Mouse (Mus musculus): Measurements from ENCODE around the gene Mprip. TPM values are rescaled to one million over a fixed set of nuclear protein-coding genes. Genes with fewer than 3 reads are reported as not detected.

Gene Mprip
- polyA plus RNA-seq, 1 experiment from 2014 or later, result 71.1 TPM

DNA sequence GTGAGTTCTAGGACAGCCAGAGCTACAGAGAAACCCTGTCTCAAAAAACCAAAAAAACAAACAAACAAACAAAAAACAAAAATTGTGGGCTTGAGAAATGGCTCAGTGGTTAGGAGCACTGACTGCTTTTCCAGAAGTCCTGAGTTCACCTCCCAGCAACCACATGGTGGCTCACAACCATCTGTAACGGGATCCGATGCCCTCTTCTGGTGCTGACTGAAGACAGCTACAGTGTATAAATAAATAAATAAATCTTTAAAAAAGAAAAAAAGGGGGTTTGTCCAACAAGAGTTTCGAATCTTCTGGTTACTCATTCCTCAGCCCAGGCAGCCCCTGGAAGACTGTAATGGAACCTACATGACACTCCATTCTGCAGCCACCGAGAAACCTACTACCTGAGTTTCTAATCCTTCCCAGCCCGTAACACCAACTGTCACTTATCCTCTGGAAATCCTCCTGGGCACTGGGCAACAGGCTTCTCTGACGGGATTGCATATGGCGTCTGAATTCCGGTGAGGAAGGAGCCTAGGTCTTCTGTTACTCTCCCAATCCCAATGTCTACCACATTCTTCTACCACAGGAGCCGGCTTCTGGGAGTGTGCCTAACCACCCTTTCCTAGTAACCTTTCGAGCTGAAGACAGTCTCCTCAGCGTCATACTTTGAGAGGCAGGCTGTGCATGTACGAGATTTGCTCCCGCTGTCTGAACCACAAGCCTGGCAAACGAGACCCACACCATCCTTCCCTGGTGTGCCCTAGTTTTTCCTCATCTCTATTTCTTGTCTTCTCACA is 147.3 kb downstream of the Mprip start:
- Histone ChIP-seq H3K27me3 (ENCODE audit: control insufficient read depth, insufficient read depth, low read length) (no peaks in the 10 kb centered on the region), H3K9me3 (ENCODE audit: control insufficient read depth, low read length) (no peaks in the 10 kb centered on the region), H3K27ac (replicated peaks; ENCODE audit: low read depth, low read length) (no peak overlapping the region), H3K36me3 (ENCODE audit: control insufficient read depth, insufficient read depth, low read length) (peaks cover 6% of the 10 kb centered on the region; the same call in 1 of the 2 replicates), H3K4me3 (ENCODE audit: low read depth, low read length) (peak overlapping the region; percentile 75), H3K4me1 (ENCODE audit: control insufficient read depth, insufficient read depth, low read length) (peaks cover 6% of the 10 kb centered on the region), H3K4me2 (ENCODE audit: low read depth, severe bottlenecking) (peak overlapping the region; percentile 84), H3K9ac (ENCODE audit: low read length) (peak overlapping the region; percentile 96; the same call in 1 of the 2 replicates)
- WGBS, result 73% methylated on average over 14 of the region's 14 CpGs
- DNase-seq (ENCODE audit: low spot score), result no peak
- no peak for ATAC-seq (ENCODE audit: insufficient number of reproducible peaks, low FRiP score, low TSS enrichment, low read depth)

DNA sequence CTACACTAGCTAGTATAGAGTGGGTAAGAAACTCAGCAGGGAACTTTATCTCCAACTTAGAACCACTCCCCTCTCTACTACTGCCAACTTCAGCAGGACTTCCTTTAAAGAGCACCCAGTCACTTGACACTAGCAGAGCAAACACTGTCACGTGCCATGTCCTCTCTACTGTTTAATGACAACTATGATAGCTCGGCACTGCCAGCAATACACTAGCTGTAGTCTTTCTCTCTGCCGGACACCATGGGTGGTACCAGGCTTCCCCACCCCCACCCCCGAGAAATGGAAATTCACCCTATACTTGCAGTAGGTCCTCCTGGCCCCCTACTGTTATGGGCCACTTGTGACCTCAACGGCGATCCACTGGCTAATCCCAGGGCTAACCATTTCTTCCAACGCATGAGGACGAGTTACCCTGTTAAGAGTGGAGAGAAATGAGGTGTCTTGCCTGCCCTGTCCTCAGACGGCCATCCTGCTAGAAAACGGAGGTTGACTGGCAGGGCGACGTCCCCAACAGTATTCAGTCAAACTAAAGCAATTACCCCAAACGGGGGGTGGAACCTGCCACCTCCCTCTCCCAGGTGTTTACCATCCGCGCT is 148.1 kb downstream of the Mprip start:
- Histone ChIP-seq H3K4me3 (ENCODE audit: low read depth, low read length) (peak overlapping the region; percentile 75), H3K9ac (ENCODE audit: low read length) (peak overlapping the region; percentile 96), H3K27me3 (ENCODE audit: control insufficient read depth, insufficient read depth, low read length) (no peaks in the 10 kb centered on the region), H3K9me3 (ENCODE audit: control insufficient read depth, low read length) (no peaks in the 10 kb centered on the region), H3K36me3 (ENCODE audit: control insufficient read depth, insufficient read depth, low read length) (peaks cover 2% of the 10 kb centered on the region; the same call in 1 of the 2 replicates), H3K4me2 (ENCODE audit: low read depth, severe bottlenecking) (peak overlapping the region; percentile 84), H3K4me1 (ENCODE audit: control insufficient read depth, insufficient read depth, low read length) (peaks cover 6% of the 10 kb centered on the region), H3K27ac (replicated peaks; ENCODE audit: low read depth, low read length) (peak overlapping the region; percentile 97)
- under 1% methylated on average over 15 of the region's 15 CpGs for WGBS
- DNase-seq (ENCODE audit: low spot score), result no peak
- no peak for ATAC-seq (ENCODE audit: insufficient number of reproducible peaks, low FRiP score, low TSS enrichment, low read depth)

DNA sequence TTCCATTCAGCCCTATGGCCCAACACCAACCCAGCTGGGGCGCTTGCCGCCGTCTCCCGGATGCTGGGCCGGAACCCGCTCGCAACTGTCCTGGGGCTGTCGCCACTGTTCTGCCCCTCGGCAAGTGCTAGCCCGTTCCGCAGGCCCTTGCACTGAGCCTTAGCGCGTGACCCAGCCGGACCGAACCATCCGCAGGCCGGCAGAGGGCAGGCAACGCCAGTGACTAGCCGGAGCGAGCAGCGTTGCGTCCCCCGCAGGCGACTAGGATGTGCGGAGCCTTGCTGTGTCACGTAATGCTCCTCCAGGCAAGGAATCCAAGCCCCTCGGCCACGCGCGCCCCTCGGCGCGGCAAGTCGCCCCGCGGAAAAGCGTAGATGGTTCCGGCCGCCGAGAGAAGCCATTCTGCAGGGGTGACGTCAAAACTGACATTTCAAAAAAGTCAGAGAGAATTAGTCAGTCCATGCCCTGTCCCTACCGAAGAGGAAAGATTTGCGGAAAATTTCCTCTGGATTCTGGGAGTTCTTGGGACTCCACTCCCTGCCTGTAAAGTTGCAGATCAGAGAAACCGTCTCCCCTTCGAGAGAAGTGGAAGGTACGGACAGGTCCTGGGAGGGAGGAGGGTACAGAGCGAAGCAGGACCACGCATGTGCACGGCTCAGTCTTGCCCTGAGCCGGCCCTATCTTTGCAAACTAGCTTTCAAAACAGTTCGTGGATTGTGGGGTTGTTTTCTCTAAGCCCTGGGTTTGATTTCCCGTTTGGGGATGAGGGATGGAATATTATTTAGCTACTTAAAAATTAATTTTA is 148.8 kb downstream of the Mprip start, which contains the start of gene Flcn:
TSS of gene Flcn (minus strand) at position 347 of the 805 bp plus-strand sequence.
- DNase-seq (ENCODE audit: low spot score) (peak; percentile 87), ATAC-seq (ENCODE audit: insufficient number of reproducible peaks, low FRiP score, low TSS enrichment, low read depth) (peak; percentile 90)
- Histone ChIP-seq H3K27ac (replicated peaks; ENCODE audit: low read depth, low read length) (peak within 1 kb of the TSS; percentile 97), H3K27me3 (ENCODE audit: control insufficient read depth, insufficient read depth, low read length) (no peaks in the 10 kb centered on the region), H3K9ac (ENCODE audit: low read length) (peak within 1 kb of the TSS; percentile 96), H3K4me1 (ENCODE audit: control insufficient read depth, insufficient read depth, low read length) (peaks cover 6% of the 10 kb centered on the region), H3K4me3 (ENCODE audit: low read depth, low read length) (peak within 1 kb of the TSS; percentile 75), H3K36me3 (ENCODE audit: control insufficient read depth, insufficient read depth, low read length) (no peaks in the 10 kb centered on the region; the same call in 1 of the 2 replicates), H3K9me3 (ENCODE audit: control insufficient read depth, low read length) (no peaks in the 10 kb centered on the region), H3K4me2 (ENCODE audit: low read depth, severe bottlenecking) (peak within 1 kb of the TSS; percentile 84)
- under 1% methylated on average over 52 of the region's 52 CpGs for WGBS

DNA sequence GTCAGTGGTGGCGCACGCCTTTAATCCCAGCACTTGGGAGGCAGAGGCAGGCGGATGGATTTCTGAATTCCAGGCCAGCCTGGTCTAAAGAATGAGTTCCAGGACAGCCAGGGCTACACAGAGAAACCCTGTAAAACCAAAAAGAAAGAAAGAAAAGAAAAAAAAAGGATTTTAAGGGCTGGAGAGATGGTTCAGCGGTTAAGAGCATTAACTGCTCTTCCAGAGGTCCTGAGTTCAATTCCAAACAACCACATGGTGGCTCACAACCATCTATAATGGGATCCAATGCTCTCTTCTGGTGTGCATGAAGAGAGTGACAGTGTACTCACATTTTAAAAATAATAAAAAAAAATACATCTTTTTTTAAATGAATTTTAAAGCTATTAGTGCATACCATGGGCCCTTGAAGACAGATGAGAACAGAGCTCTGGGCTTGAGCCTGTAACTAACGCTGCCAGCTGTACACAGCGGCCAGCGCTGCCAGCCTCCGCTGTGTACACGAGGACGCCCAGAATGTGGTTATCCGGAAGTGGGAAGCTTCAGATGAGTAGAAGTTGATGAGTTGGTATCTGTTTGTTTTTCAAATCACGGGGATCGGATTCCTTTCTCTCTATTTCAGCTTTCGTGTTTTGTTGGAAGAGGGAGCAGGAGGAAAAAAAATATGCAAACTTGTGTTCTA is 149.5 kb downstream of the Mprip start:
- H3K27me3 ChIP-seq (ENCODE audit: control insufficient read depth, insufficient read depth, low read length), result no peaks in the 10 kb centered on the region
- peak overlapping the region; percentile 84 for H3K4me2 ChIP-seq (ENCODE audit: low read depth, severe bottlenecking)
- WGBS, result 71% methylated on average over 14 of the region's 14 CpGs
- peak overlapping the region; percentile 75 for H3K4me3 ChIP-seq (ENCODE audit: low read depth, low read length)
- no peaks in the 10 kb centered on the region; the same call in 1 of the 2 replicates for H3K36me3 ChIP-seq (ENCODE audit: control insufficient read depth, insufficient read depth, low read length)
- no peak for ATAC-seq (ENCODE audit: insufficient number of reproducible peaks, low FRiP score, low TSS enrichment, low read depth)
- H3K27ac ChIP-seq (replicated peaks; ENCODE audit: low read depth, low read length), result no peak overlapping the region
- DNase-seq (ENCODE audit: low spot score), result no peak
- no peaks in the 10 kb centered on the region for H3K9me3 ChIP-seq (ENCODE audit: control insufficient read depth, low read length)
- H3K9ac ChIP-seq (ENCODE audit: low read length), result peak overlapping the region; percentile 96
- peaks cover 6% of the 10 kb centered on the region for H3K4me1 ChIP-seq (ENCODE audit: control insufficient read depth, insufficient read depth, low read length)

DNA sequence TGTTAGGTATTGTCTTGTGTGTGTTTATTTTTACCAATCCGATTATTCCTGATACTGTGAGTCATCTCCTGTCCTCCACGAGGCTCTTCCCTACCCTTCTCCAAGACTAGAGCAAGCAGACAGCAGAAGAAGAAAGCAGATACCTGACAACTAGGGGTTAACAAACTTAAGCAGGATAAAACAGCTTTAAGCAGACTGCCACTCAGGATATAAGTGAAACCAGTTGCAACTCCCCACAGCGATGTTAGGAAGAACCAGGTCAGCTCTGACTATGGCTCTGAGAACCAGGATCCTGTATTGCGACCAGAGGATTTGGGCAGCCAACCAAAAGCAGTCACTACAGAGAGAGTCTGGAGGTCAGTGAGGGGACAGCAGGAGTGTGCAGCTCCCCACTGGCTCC is 150.1 kb downstream of the Mprip start:
- Histone ChIP-seq H3K4me3 (ENCODE audit: low read depth, low read length) (no peak overlapping the region), H3K36me3 (ENCODE audit: control insufficient read depth, insufficient read depth, low read length) (peaks cover 2% of the 10 kb centered on the region; the same call in 1 of the 2 replicates), H3K27me3 (ENCODE audit: control insufficient read depth, insufficient read depth, low read length) (no peaks in the 10 kb centered on the region), H3K9ac (ENCODE audit: low read length) (no peak overlapping the region), H3K4me2 (ENCODE audit: low read depth, severe bottlenecking) (peak overlapping the region; percentile 16; the same call in 1 of the 2 replicates), H3K27ac (replicated peaks; ENCODE audit: low read depth, low read length) (no peak overlapping the region), H3K9me3 (ENCODE audit: control insufficient read depth, low read length) (no peaks in the 10 kb centered on the region), H3K4me1 (ENCODE audit: control insufficient read depth, insufficient read depth, low read length) (peaks cover 6% of the 10 kb centered on the region)
- 59% methylated on average over 4 of the region's 4 CpGs for WGBS
- ATAC-seq (ENCODE audit: insufficient number of reproducible peaks, low FRiP score, low TSS enrichment, low read depth), result no peak
- no peak for DNase-seq (ENCODE audit: low spot score)

DNA sequence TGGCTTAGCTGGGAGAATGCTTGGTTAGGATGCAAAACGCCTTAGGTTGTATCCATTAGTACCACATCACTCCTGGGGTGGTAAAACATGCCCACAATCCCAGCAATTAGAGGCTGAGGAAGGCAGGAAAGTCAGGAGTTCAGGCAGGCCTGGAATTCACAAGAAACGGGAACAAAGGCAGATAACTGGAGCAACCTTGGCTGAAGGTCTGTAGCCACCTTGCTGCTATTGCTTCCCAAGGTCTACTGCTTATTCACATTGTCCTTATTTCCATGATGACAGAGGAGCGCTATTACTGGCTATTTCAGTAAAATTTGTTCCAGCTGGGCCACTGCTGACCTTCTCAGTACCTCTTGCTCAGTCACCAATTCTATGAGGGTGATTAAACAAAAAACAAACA is 152.2 kb downstream of the Mprip start:
- no peaks in the 10 kb centered on the region for H3K9me3 ChIP-seq (ENCODE audit: control insufficient read depth, low read length)
- no peak overlapping the region for H3K4me3 ChIP-seq (ENCODE audit: low read depth, low read length)
- H3K4me1 ChIP-seq (ENCODE audit: control insufficient read depth, insufficient read depth, low read length), result peaks cover 6% of the 10 kb centered on the region
- H3K4me2 ChIP-seq (ENCODE audit: low read depth, severe bottlenecking), result no peak overlapping the region
- 47% methylated on average over 3 of the region's 3 CpGs for WGBS
- no peak for DNase-seq (ENCODE audit: low spot score)
- H3K36me3 ChIP-seq (ENCODE audit: control insufficient read depth, insufficient read depth, low read length), result peaks cover 7% of the 10 kb centered on the region; the same call in 1 of the 2 replicates
- no peak for ATAC-seq (ENCODE audit: insufficient number of reproducible peaks, low FRiP score, low TSS enrichment, low read depth)
- H3K27ac ChIP-seq (replicated peaks; ENCODE audit: low read depth, low read length), result no peak overlapping the region
- H3K27me3 ChIP-seq (ENCODE audit: control insufficient read depth, insufficient read depth, low read length), result no peaks in the 10 kb centered on the region
- no peak overlapping the region for H3K9ac ChIP-seq (ENCODE audit: low read length)

DNA sequence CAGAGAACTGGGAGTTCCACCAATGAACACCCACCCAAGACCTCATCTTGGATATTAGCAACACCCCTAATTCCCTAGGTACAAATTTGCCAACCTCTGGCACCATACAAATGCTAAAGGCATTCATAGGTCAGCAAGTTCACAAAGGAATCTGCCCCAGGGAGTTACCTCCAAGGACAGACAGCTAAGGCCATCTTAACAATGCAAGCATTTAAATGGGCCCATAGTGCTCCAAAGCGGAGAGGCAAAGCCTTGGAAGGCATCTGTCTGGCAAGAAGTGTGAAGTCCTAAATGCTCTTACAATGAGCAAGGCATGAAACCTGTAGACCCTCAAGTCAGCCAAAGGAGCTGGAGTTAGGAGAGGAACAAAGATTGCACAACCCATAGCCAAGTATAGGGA is 153.2 kb downstream of the Mprip start:
- no peaks in the 10 kb centered on the region for H3K4me1 ChIP-seq (ENCODE audit: control insufficient read depth, insufficient read depth, low read length)
- 84% methylated on average over 1 of the region's 1 CpGs for WGBS
- H3K4me2 ChIP-seq (ENCODE audit: low read depth, severe bottlenecking), result no peak overlapping the region
- ATAC-seq (ENCODE audit: insufficient number of reproducible peaks, low FRiP score, low TSS enrichment, low read depth) (no peak), DNase-seq (ENCODE audit: low spot score) (no peak)
- no peaks in the 10 kb centered on the region for H3K27me3 ChIP-seq (ENCODE audit: control insufficient read depth, insufficient read depth, low read length)
- H3K27ac ChIP-seq (replicated peaks; ENCODE audit: low read depth, low read length), result no peak overlapping the region
- H3K4me3 ChIP-seq (ENCODE audit: low read depth, low read length), result no peak overlapping the region
- H3K9me3 ChIP-seq (ENCODE audit: control insufficient read depth, low read length), result no peaks in the 10 kb centered on the region
- no peak overlapping the region for H3K9ac ChIP-seq (ENCODE audit: low read length)
- H3K36me3 ChIP-seq (ENCODE audit: control insufficient read depth, insufficient read depth, low read length), result peaks cover 16% of the 10 kb centered on the region

DNA sequence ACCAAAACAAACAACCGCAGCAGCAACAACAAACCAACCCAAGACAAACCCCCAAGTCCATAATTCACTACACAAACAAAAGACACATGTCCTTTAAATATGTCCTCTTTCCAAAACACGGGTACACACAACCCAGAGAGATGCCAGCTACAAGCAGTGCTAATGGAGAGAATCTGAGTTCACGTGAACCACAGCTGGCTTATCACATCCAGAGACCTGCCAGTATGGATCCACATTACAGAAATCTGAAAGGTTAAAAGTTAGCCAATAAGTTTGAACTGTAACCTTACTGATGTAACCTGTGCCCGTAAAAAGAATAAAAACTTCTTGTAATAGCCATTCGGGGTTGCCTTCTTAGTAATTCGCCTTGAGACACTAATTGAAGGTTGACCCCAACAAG is 153.8 kb downstream of the Mprip start:
- Histone ChIP-seq H3K4me3 (ENCODE audit: low read depth, low read length) (no peak overlapping the region), H3K9me3 (ENCODE audit: control insufficient read depth, low read length) (no peaks in the 10 kb centered on the region)
- WGBS, result 79% methylated on average over 6 of the region's 6 CpGs

More for the DNA sequence above, 153.8 kb downstream of the Mprip start:
- DNase-seq (ENCODE audit: low spot score) (no peak), ATAC-seq (ENCODE audit: insufficient number of reproducible peaks, low FRiP score, low TSS enrichment, low read depth) (no peak)
- Histone ChIP-seq H3K27ac (replicated peaks; ENCODE audit: low read depth, low read length) (no peak overlapping the region), H3K9ac (ENCODE audit: low read length) (no peak overlapping the region), H3K27me3 (ENCODE audit: control insufficient read depth, insufficient read depth, low read length) (no peaks in the 10 kb centered on the region), H3K4me2 (ENCODE audit: low read depth, severe bottlenecking) (no peak overlapping the region), H3K4me1 (ENCODE audit: control insufficient read depth, insufficient read depth, low read length) (no peaks in the 10 kb centered on the region), H3K36me3 (ENCODE audit: control insufficient read depth, insufficient read depth, low read length) (peaks cover 21% of the 10 kb centered on the region)
